Mouse (Mus musculus) liver, embryonic 14.5 days (tissue): Measurements from ENCODE around the gene Pinlyp. TPM values are rescaled to one million over a fixed set of nuclear protein-coding genes. Genes with fewer than 3 reads are reported as not detected.

Experiments used
- ATAC-seq: fragments of 200-750 bp; cut with Nextera tagmentation; 2 replicates; pipeline ENCODE4 v1.8.0; 2017; ENCODE audit warnings: moderate number of reproducible peaks, mild to moderate bottlenecking, moderate library complexity; ENCODE audit not compliant: insufficient read depth
- DNase-seq, 3 experiments: peaks; one replicate each; pipeline ENCODE4 v3.0.0-alpha.2; 2012 to 2013; ENCODE audit warnings: low read depth in 3 of 3, low spot score in 3 of 3
- H3K27ac ChIP-seq: fragments of 300-500 bp; sonication (generic); 2 replicates; pipeline ENCODE4 v1.5.1; 2014; ENCODE audit warnings: moderate library complexity, mild to moderate bottlenecking, control low read depth, inconsistent platforms
- H3K27me3 ChIP-seq: fragments of 300-500 bp; sonication (generic); 2 replicates; pipeline ENCODE4 v1.6.1; 2014; ENCODE audit warnings: mild to moderate bottlenecking, low read length, moderate library complexity; ENCODE audit not compliant: control insufficient read depth, insufficient read depth
- H3K36me3 ChIP-seq: fragments of 300-500 bp; sonication (generic); replicated peaks from 2 replicates; pipeline ENCODE4 v1.6.1; 2014; ENCODE audit warnings: low read depth; ENCODE audit not compliant: control insufficient read depth, insufficient read depth
- H3K4me1 ChIP-seq, 2 experiments: fragments of 200-500 bp in 1 of 2; fragments of 300-500 bp in 1 of 2; sonication (generic) in 1 of 2; replicated peaks; 2 replicates each; pipeline ENCODE4 v1.6.1; 2012 to 2014; ENCODE audit warnings: antibody characterized with exemption in 1 of 2, inconsistent platforms in 1 of 2, low read length in 1 of 2; ENCODE audit not compliant: control insufficient read depth in 2 of 2, insufficient read depth in 2 of 2
- H3K4me2 ChIP-seq: fragments of 300-500 bp; sonication (generic); 2 replicates; pipeline ENCODE4 v1.6.1; 2014; ENCODE audit warnings: low read depth, mild to moderate bottlenecking, control low read depth, moderate library complexity
- H3K4me3 ChIP-seq, 2 experiments: fragments of 200-500 bp in 1 of 2; fragments of 300-500 bp in 1 of 2; sonication (generic) in 1 of 2; 2 replicates each; pipeline ENCODE4 v1.5.1; 2012 to 2014; ENCODE audit warnings: low read depth in 2 of 2, low read length in 2 of 2, mild to moderate bottlenecking in 2 of 2, control low read depth in 1 of 2, inconsistent platforms in 1 of 2, moderate library complexity in 1 of 2; ENCODE audit not compliant: insufficient read depth in 1 of 2
- H3K9ac ChIP-seq: fragments of 300-500 bp; sonication (generic); replicated peaks from 2 replicates; pipeline ENCODE4 v1.6.1; 2014; ENCODE audit warnings: mild to moderate bottlenecking, control low read depth, moderate library complexity
- H3K9me3 ChIP-seq: fragments of 300-500 bp; sonication (generic); 2 replicates; pipeline ENCODE4 v1.6.1; 2016; ENCODE audit warnings: low read length, mixed read lengths; ENCODE audit not compliant: control insufficient read depth
- CTCF ChIP-seq: IDR thresholded peaks from 2 replicates; pipeline ENCODE4 v1.5.1; 2016; ENCODE audit warnings: antibody characterized with exemption, low read depth, control low read depth
- EP300 ChIP-seq: IDR thresholded peaks from 2 replicates; pipeline ENCODE4 v1.6.1; 2016; ENCODE audit warnings: antibody characterized with exemption, low read depth
- WGBS: fragments of 180-500 bp; shearing (Covaris S2); extraction: QIAGEN DNeasy Blood & Tissue Kit; methylation state at CpG from one replicate; pipeline ENCODE4 v1.1.7; 2014; ENCODE audit not compliant: insufficient replicate concordance; 5-methylcytosine and 5-hydroxymethylcytosine counted together
- polyA plus RNA-seq, 2 experiments: library from polyadenylated mRNA; depleted of rRNA in 1 of 2; stranded (reverse) in 1 of 2; unstranded in 1 of 2; fragments of >200 nt; fragmentation: Nextera tagmentation in 1 of 2; extraction: Ambion mirVana in 1 of 2; gene quantifications; 2 replicates each; pipeline versions ENCODE4 v1.2.1 to v1.2.3; 2012 to 2014

The Pinlyp gene
- polyA plus RNA-seq, 2 experiments = not detected

DNA sequence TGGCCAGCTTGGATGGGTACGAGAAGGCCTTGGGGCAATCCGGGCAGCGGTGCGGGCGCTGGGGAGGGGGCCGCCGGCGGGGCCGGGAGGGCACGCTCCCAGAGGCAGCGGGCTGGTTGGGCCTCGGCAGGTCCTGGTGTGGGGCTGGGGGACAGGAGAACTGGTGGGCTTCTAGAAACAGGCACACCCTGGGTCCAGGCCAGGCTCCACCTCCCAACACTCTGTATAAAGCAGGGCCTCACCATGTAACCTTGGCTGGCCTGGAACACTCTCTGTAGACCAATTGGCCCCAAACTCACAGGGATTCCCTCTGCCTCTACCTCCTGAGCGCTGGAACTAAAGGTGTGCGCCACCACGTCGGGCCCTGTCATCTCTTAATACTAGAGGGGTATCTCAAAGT, 40.1 kb upstream of the Pinlyp start:
- Histone ChIP-seq H3K4me3 (no peak overlapping the region), H3K4me1 (peaks cover 0 to 5% of the 10 kb centered on the region in 2 experiments; a peak in 2 of 4 replicates), H3K9me3 (no peaks in the 10 kb centered on the region), H3K27me3 (peaks cover 7% of the 10 kb centered on the region), H3K4me2 (no peak overlapping the region), H3K36me3 (no peaks in the 10 kb centered on the region), H3K9ac (no peak overlapping the region), H3K27ac (no peak overlapping the region)
- 60% methylated on average over 16 of the region's 16 CpGs for WGBS
- ATAC-seq (no peak), DNase-seq (no peak)
- TF ChIP-seq EP300 (no peak), CTCF (no peak)

- no peak for DNase-seq
- H3K4me2 ChIP-seq = no peak overlapping the region
- no peak for ATAC-seq
- H3K4me3 ChIP-seq = no peak overlapping the region
- no peak for TF ChIP-seq CTCF
- no peak for TF ChIP-seq EP300
- H3K27me3 ChIP-seq = peaks cover 7% of the 10 kb centered on the region
- H3K4me1 ChIP-seq = 0 out of 4 replicates have a peak, but pooled peaks cover 0 to 2% of the 10 kb centered on the region in 2 experiments
- H3K9ac ChIP-seq = no peak overlapping the region
- H3K9me3 ChIP-seq = no peaks in the 10 kb centered on the region
- H3K36me3 ChIP-seq = no peaks in the 10 kb centered on the region
- no peak overlapping the region for H3K27ac ChIP-seq
- WGBS = 80% methylated on average over 6 of the region's 6 CpGs
Observed at GRCm38 (mm10) chr7:24584876-24585275, 39.0 kb upstream of the Pinlyp start.

DNA sequence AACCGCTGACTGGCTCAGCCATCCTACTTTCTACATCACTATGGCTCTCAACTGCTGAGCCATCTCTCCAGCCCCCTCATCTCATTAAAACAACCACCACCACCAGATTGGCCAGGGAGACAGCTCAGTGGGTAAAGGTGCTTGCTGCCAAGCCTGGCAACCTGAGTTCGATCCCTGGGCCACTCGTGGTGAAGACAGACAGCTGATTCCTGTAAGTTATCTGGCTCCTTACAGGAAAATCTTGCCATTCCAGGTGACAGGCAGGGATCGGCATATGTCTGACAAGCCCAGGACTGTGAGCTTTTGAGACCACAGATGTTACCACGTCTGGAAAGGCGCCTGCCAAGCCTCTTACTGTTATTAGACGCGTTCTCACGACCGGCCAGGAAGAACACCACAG, 31.9 kb upstream of the Pinlyp start:
- Histone ChIP-seq H3K9ac (no peak overlapping the region), H3K9me3 (no peaks in the 10 kb centered on the region), H3K4me1 (no peaks in the 10 kb centered on the region; a peak in 1 of 4 replicates), H3K4me3 (no peak overlapping the region), H3K36me3 (no peaks in the 10 kb centered on the region), H3K27ac (no peak overlapping the region), H3K27me3 (no peaks in the 10 kb centered on the region), H3K4me2 (no peak overlapping the region)
- ATAC-seq (no peak), DNase-seq (no peak)
- 84% methylated on average over 10 of the region's 10 CpGs for WGBS
- TF ChIP-seq EP300 = no peak
- TF ChIP-seq CTCF = no peak

DNA sequence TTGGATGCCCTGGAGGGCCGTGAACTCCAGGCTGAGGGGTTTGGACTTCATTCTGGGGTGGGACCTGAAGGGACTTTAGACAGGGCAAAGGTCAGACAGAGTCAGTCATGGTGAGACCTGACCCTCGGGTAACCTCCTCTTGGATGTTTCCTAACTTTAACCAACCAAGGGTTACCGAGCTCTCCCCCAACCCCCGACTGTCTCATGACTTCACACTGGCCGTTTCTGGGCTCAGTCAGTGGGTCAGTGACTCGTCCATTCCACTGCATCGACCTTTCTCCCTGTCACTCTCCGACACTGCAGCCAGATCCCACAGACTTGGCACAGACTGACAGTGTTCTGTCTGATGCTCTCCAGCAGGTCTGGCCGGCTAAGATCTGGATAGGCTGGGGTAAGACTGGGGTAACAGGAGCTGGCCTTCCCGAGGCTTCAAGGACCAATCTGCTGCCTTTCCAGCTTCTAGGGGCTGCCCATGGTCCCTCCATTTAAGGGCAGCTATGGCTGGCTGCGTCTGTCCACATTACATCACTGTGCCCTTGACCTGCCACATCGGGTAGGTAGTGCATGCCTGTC, 28.4 kb upstream of the Pinlyp start:
- TF ChIP-seq CTCF (no peak), EP300 (no peak)

DNA sequence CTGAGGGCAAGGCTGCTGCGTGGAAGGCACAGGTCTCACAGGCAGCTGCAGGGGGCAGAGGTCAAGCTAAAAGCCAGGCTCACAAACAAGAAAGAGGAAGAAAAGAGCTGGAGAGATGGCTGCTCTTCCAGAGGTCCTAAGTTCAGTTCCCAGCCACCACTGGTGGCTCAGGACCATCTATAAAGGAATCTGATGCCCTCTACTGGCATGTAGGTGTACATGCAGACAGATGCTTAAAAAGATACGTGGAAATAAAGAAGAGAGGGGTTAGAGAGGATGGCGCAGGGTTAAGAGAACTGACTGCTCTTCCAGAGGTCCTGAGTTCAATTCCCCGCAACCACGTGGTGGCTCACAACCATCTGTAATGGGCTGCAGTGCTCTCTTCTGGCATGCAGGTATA, 26.5 kb upstream of the Pinlyp start:
- ATAC-seq (no peak), DNase-seq (no peak)
- no peaks in the 10 kb centered on the region; the same call in none of the 2 replicates for H3K36me3 ChIP-seq
- no peak overlapping the region for H3K9ac ChIP-seq
- H3K27ac ChIP-seq = no peak overlapping the region
- peak; percentile 55 for TF ChIP-seq CTCF
- no peak for TF ChIP-seq EP300
- H3K4me3 ChIP-seq = no peak overlapping the region
- H3K4me1 ChIP-seq = no peaks in the 10 kb centered on the region; a peak in 1 of 4 replicates
- no peak overlapping the region for H3K4me2 ChIP-seq
- no peaks in the 10 kb centered on the region for H3K9me3 ChIP-seq
- H3K27me3 ChIP-seq = no peaks in the 10 kb centered on the region
- 55% methylated on average over 5 of the region's 5 CpGs for WGBS

More for the DNA sequence above, 28.4 kb upstream of the Pinlyp start:
- no peak overlapping the region for H3K9ac ChIP-seq
- H3K27me3 ChIP-seq = no peaks in the 10 kb centered on the region
- H3K4me1 ChIP-seq = no peaks in the 10 kb centered on the region; a peak in 1 of 4 replicates
- 58% methylated on average over 12 of the region's 12 CpGs for WGBS
- no peaks in the 10 kb centered on the region for H3K36me3 ChIP-seq
- DNase-seq (no peak), ATAC-seq (peak; percentile 59)
- H3K9me3 ChIP-seq = no peaks in the 10 kb centered on the region
- H3K4me2 ChIP-seq = no peak overlapping the region
- no peak overlapping the region for H3K4me3 ChIP-seq
- H3K27ac ChIP-seq = no peak overlapping the region
